Mouse (Mus musculus): Measurements from ENCODE around the gene Eras. TPM values are rescaled to one million over a fixed set of nuclear protein-coding genes. Genes with fewer than 3 reads are reported as not detected.

The Eras gene
- total and polyA plus RNA-seq, 3 experiments: not detected

- Histone ChIP-seq H3K27me3 (ENCODE audit: insufficient read depth, low read length) (no peaks in the 10 kb centered on the region), H3K4me3 (ENCODE audit: low read depth, low read length) (no peak overlapping the region), H3K9me3 (replicated peaks) (no peaks in the 10 kb centered on the region), H3K4me1 (ENCODE audit: insufficient read depth, low read depth, low read length) (peaks cover 14% of the 10 kb centered on the region), H3K36me3 (replicated peaks) (peaks cover 12% of the 10 kb centered on the region)
- TF ChIP-seq CTCF (IDR thresholded peaks at IDR 0.05; ENCODE audit: low read depth, low read length) (no peak), POLR2AphosphoS5 (IDR thresholded peaks at IDR 0.05; ENCODE audit: insufficient replicate concordance, low read depth, low read length) (no peak), GATA2 (IDR thresholded peaks at IDR 0.05; ENCODE audit: borderline replicate concordance, low read depth, low read length) (no peak), TAL1 (conservative IDR thresholded peaks at IDR 0.05; ENCODE audit: low read depth, low read length) (no peak)
- ATAC-seq (ENCODE audit: extremely low read depth, insufficient number of reproducible peaks, low FRiP score, poor library complexity, severe bottlenecking): no peak
- no peak for DNase-seq (ENCODE audit: low spot score)
These were observed 17.2 kb upstream of the Eras start for GRCm38 (mm10) chrX:7945618-7946017.

DNA sequence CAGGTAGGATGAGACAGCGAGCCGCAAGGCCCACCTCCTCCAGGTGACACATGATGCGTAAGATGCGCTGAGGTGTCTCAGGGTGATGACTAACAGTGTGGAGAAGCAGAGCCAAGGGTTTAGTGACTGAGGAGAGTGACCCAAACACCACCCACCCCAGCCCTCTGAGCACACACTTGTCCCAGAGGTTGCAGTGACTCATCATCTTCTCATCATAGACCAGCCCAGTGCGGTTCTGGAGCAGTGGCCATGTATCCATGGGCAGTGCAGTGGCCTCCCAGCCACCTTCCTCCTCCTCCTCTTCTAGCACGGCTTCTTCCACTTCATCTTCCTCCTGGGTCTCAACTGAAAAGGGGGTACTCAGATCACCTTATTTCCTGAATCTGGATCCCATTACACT lies 9.3 kb upstream of the Eras start:
- H3K36me3 ChIP-seq (replicated peaks): peaks cover 44% of the 10 kb centered on the region
- no peaks in the 10 kb centered on the region for H3K9me3 ChIP-seq (replicated peaks)
- DNase-seq (ENCODE audit: low spot score) (no peak), ATAC-seq (ENCODE audit: extremely low read depth, insufficient number of reproducible peaks, low FRiP score, poor library complexity, severe bottlenecking) (no peak)
- no peaks in the 10 kb centered on the region for H3K27me3 ChIP-seq (ENCODE audit: insufficient read depth, low read length)
- 0 out of 2 replicates have a peak, but pooled peaks cover 2% of the 10 kb centered on the region for H3K4me1 ChIP-seq (ENCODE audit: insufficient read depth, low read depth, low read length)
- TF ChIP-seq GATA2 (IDR thresholded peaks at IDR 0.05; ENCODE audit: borderline replicate concordance, low read depth, low read length) (no peak), CTCF (IDR thresholded peaks at IDR 0.05; ENCODE audit: low read depth, low read length) (no peak), TAL1 (conservative IDR thresholded peaks at IDR 0.05; ENCODE audit: low read depth, low read length) (no peak), GATA1 (IDR thresholded peaks at IDR 0.05; ENCODE audit: borderline replicate concordance, low read length) (no peak), POLR2AphosphoS5 (IDR thresholded peaks at IDR 0.05; ENCODE audit: insufficient replicate concordance, low read depth, low read length) (no peak)
- no peak overlapping the region for H3K4me3 ChIP-seq (ENCODE audit: low read depth, low read length)

DNA sequence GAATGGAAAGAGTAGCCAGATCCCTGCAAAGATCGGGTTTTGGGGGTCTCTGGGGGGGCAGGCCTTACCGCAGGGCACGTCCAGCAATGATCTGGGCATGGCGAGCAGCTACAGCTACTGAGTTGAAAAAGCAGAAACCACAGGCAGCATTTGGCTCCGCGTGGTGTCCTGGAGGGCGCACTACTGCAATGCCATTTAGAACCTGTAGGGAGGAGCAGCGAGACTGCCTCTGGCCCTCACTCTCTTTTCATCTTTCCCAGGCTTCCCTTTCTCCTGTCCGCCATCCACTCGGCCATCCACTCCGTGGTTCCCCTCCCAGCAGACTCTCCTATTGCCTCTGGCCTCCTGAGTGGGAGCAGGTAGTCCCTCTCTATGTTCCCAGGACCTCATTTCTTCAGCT lies 8.5 kb upstream of the Eras start:
- no peak for TF ChIP-seq CTCF (IDR thresholded peaks at IDR 0.05; ENCODE audit: low read depth, low read length)
- TF ChIP-seq GATA2 (IDR thresholded peaks at IDR 0.05; ENCODE audit: borderline replicate concordance, low read depth, low read length): no peak
- no peak for TF ChIP-seq GATA1 (IDR thresholded peaks at IDR 0.05; ENCODE audit: borderline replicate concordance, low read length)
- TF ChIP-seq TAL1 (conservative IDR thresholded peaks at IDR 0.05; ENCODE audit: low read depth, low read length): no peak
- 0 out of 2 replicates have a peak, but pooled peaks cover 2% of the 10 kb centered on the region for H3K4me1 ChIP-seq (ENCODE audit: insufficient read depth, low read depth, low read length)
- no peaks in the 10 kb centered on the region for H3K9me3 ChIP-seq (replicated peaks)
- no peaks in the 10 kb centered on the region for H3K27me3 ChIP-seq (ENCODE audit: insufficient read depth, low read length)
- ATAC-seq (ENCODE audit: extremely low read depth, insufficient number of reproducible peaks, low FRiP score, poor library complexity, severe bottlenecking) (no peak), DNase-seq (ENCODE audit: low spot score) (no peak)
- no peak overlapping the region for H3K4me3 ChIP-seq (ENCODE audit: low read depth, low read length)
- H3K36me3 ChIP-seq (replicated peaks): peaks cover 48% of the 10 kb centered on the region

DNA sequence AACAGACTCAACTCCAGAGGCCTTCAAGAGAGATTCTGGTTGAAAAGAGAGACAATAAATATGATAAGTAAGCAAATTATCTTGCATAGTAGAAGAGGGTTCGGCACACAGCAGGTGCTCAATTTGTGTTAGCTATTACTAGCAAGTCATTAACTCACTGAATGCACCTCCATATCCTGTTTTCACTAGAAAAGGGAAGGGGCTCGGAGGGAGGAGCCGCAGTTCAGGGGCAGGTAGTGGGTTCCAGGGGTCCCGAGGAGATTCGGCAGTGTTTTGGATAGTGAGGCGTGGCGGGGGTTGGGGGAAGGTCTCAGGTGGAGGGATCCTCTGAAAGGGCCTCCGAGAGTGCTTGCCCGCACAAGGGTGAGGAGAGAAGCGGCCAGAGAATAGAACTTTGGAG lies 1.3 kb downstream of the Eras start:
- Histone ChIP-seq H3K4me1 (ENCODE audit: insufficient read depth, low read depth, low read length) (0 out of 2 replicates have a peak, but pooled peaks cover 4% of the 10 kb centered on the region), H3K9me3 (replicated peaks) (no peaks in the 10 kb centered on the region), H3K4me3 (ENCODE audit: low read depth, low read length) (no peak overlapping the region), H3K36me3 (replicated peaks) (peaks cover 19% of the 10 kb centered on the region), H3K27me3 (ENCODE audit: insufficient read depth, low read length) (peaks cover 43% of the 10 kb centered on the region)
- ATAC-seq (ENCODE audit: extremely low read depth, insufficient number of reproducible peaks, low FRiP score, poor library complexity, severe bottlenecking): no peak
- DNase-seq (ENCODE audit: low spot score): no peak
- TF ChIP-seq CTCF (IDR thresholded peaks at IDR 0.05; ENCODE audit: low read depth, low read length): no peak
- no peak for TF ChIP-seq GATA1 (IDR thresholded peaks at IDR 0.05; ENCODE audit: borderline replicate concordance, low read length)
- no peak for TF ChIP-seq POLR2AphosphoS5 (IDR thresholded peaks at IDR 0.05; ENCODE audit: insufficient replicate concordance, low read depth, low read length)
- TF ChIP-seq TAL1 (conservative IDR thresholded peaks at IDR 0.05; ENCODE audit: low read depth, low read length): no peak
- TF ChIP-seq GATA2 (IDR thresholded peaks at IDR 0.05; ENCODE audit: borderline replicate concordance, low read depth, low read length): no peak

DNA sequence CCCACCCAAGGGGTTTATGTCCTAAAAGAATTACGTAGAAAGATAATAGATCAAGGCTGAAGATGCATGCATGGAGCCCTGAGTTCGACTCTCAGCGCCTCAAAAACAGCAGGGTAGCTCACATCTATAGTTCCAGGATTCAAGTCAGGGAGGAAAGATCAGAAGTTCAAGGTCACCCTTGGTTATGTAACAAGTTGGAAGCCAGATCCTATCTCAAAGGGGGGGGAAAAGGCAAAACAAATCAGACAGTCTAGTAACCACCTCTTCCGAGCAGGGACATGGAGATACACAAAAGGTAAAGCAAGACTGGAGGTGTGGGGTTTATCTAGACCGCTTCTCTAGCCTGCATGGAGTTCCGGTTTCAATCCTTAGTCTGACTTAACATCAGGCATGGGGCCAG lies 2.1 kb downstream of the Eras start:
- Histone ChIP-seq H3K4me3 (ENCODE audit: low read depth, low read length) (no peak overlapping the region), H3K36me3 (replicated peaks) (peaks cover 11% of the 10 kb centered on the region), H3K9me3 (replicated peaks) (no peaks in the 10 kb centered on the region), H3K27me3 (ENCODE audit: insufficient read depth, low read length) (peaks cover 48% of the 10 kb centered on the region), H3K4me1 (ENCODE audit: insufficient read depth, low read depth, low read length) (0 out of 2 replicates have a peak, but pooled peaks cover 4% of the 10 kb centered on the region)
- DNase-seq (ENCODE audit: low spot score) (no peak), ATAC-seq (ENCODE audit: extremely low read depth, insufficient number of reproducible peaks, low FRiP score, poor library complexity, severe bottlenecking) (no peak)
- TF ChIP-seq GATA1 (IDR thresholded peaks at IDR 0.05; ENCODE audit: borderline replicate concordance, low read length): no peak
- TF ChIP-seq CTCF (IDR thresholded peaks at IDR 0.05; ENCODE audit: low read depth, low read length): no peak
- TF ChIP-seq POLR2AphosphoS5 (IDR thresholded peaks at IDR 0.05; ENCODE audit: insufficient replicate concordance, low read depth, low read length): no peak
- TF ChIP-seq GATA2 (IDR thresholded peaks at IDR 0.05; ENCODE audit: borderline replicate concordance, low read depth, low read length): no peak
- no peak for TF ChIP-seq TAL1 (conservative IDR thresholded peaks at IDR 0.05; ENCODE audit: low read depth, low read length)

- TF ChIP-seq POLR2AphosphoS5 (IDR thresholded peaks at IDR 0.05; ENCODE audit: insufficient replicate concordance, low read depth, low read length) (no peak), GATA2 (IDR thresholded peaks at IDR 0.05; ENCODE audit: borderline replicate concordance, low read depth, low read length) (no peak), GATA1 (IDR thresholded peaks at IDR 0.05; ENCODE audit: borderline replicate concordance, low read length) (no peak), TAL1 (conservative IDR thresholded peaks at IDR 0.05; ENCODE audit: low read depth, low read length) (no peak), CTCF (IDR thresholded peaks at IDR 0.05; ENCODE audit: low read depth, low read length) (no peak)
- DNase-seq (ENCODE audit: low spot score) (no peak), ATAC-seq (ENCODE audit: extremely low read depth, insufficient number of reproducible peaks, low FRiP score, poor library complexity, severe bottlenecking) (no peak)
- H3K9me3 ChIP-seq (replicated peaks): no peaks in the 10 kb centered on the region
- no peak overlapping the region for H3K4me3 ChIP-seq (ENCODE audit: low read depth, low read length)
- peaks cover 46% of the 10 kb centered on the region for H3K27me3 ChIP-seq (ENCODE audit: insufficient read depth, low read length)
- no peaks in the 10 kb centered on the region for H3K4me1 ChIP-seq (ENCODE audit: insufficient read depth, low read depth, low read length)
- H3K36me3 ChIP-seq (replicated peaks): no peaks in the 10 kb centered on the region
These were observed 6.4 kb downstream of the Eras start for GRCm38 (mm10) chrX:7922032-7922431.

Data from G1E (cell line).